Mouse (Mus musculus) olfactory bulb, adult 2 months (tissue): ENCODE data around the gene Itpk1.

Source experiments
- CTCF ChIP-seq: fragments of 200-500 bp; IDR thresholded peaks from 2 replicates; pipeline ENCODE4 v1.5.1; 2012; ENCODE audit warnings: low read depth, mild to moderate bottlenecking, low read length, moderate library complexity; ENCODE audit not compliant: insufficient read depth
- POLR2A ChIP-seq: fragments of 200-500 bp; IDR thresholded peaks from 2 replicates; pipeline ENCODE4 v1.6.1; 2012; ENCODE audit warnings: mild to moderate bottlenecking, low read depth, low read length, moderate library complexity; ENCODE audit not compliant: insufficient read depth

GRCm38 (mm10) chr12:102554721-102555516 is 149.8 kb downstream of the Itpk1 start, which contains the start of gene Chga:
- TF ChIP-seq CTCF (no peak), POLR2A (peak; percentile 98)
